In genomic region chr12:52892519-52892918, GRCm38 (mm10) we compare ENCODE assay signal across 17 mouse cellular contexts.
A peak's percentile ranks its signal among the peaks of the same experiment; 100 is the strongest.
DNase-seq lines count a peak whose midpoint lies in the region; ATAC-seq and TF ChIP-seq lines count a peak whose summit lies in the region.
"Had no signal": no experiment of that assay in that cellular context is flagged by ENCODE, and none has a peak within 500 bp of the region (broad histone marks: within the 10 kb centered on the region; RNA-seq: fewer than 3 reads in every experiment).

No protein-coding gene starts in this region.

- no peak overlapping the region for H3K4me2 ChIP-seq in kidney, embryonic 15.5 days
- H3K4me2 ChIP-seq: midbrain, embryonic 12.5 days had no signal

- no peak for DNase-seq in heart, adult 2 months
- no peak for DNase-seq in heart, embryonic 10.5 days (ENCODE audit: low spot score)
- DNase-seq in kidney, postnatal 14 days = peak; percentile 25
- DNase-seq in right cerebral cortex, adult 18-20 months = peak; percentile 45
- DNase-seq in right cerebral cortex, postnatal 14 days = no peak
- DNase-seq: adrenal gland, adult 2 months; cerebellum, adult 8-10 months; kidney, postnatal 36 days; liver; right cerebral cortex, postnatal 4 days had no signal

- intact Hi-C loops in heart, adult 2 months (cut with DNase I) = loop anchor here (2.0 to 5.0 kb wide), 3 partner anchors 14 to 100 kb away; no protein-coding TSS in a partner anchor

- TF ChIP-seq EP300 in heart, adult 2 months (IDR thresholded peaks at IDR 0.05; ENCODE audit: insufficient read depth, low read depth, low read length) = no peak

- no peak for ATAC-seq in kidney, embryonic 15.5 days (replicated peaks; ENCODE audit: low FRiP score)
- no peak for ATAC-seq in megakaryocyte progenitor cell, adult 5-6 weeks (replicated peaks; ENCODE audit: poor library complexity)
- ATAC-seq: forebrain, embryonic 14.5 days; hindbrain, embryonic 16.5 days; intestine, embryonic 16.5 days; lung, postnatal 0 days had no signal

- no peak for TF ChIP-seq POLR2A in heart, adult 2 months (IDR thresholded peaks at IDR 0.05; ENCODE audit: insufficient read depth, low read depth, low read length)

- no peaks in the 10 kb centered on the region for H3K27me3 ChIP-seq in heart, adult 2 months (ENCODE audit: control insufficient read depth, insufficient read depth, low read length)
- H3K27me3 ChIP-seq in heart, embryonic 10.5 days (ENCODE audit: insufficient read depth, poor library complexity, severe bottlenecking) = no peaks in the 10 kb centered on the region
- no peaks in the 10 kb centered on the region for H3K27me3 ChIP-seq in kidney, embryonic 15.5 days
- H3K27me3 ChIP-seq: midbrain, embryonic 12.5 days had no signal

- no peak for TF ChIP-seq CTCF in heart, adult 2 months (IDR thresholded peaks at IDR 0.05)

- peaks cover 9% of the 10 kb centered on the region for H3K36me3 ChIP-seq in heart, adult 2 months (ENCODE audit: control insufficient read depth, insufficient read depth, low read length)
- peaks cover 3% of the 10 kb centered on the region; the same call in 1 of the 2 replicates for H3K36me3 ChIP-seq in heart, embryonic 10.5 days
- H3K36me3 ChIP-seq in kidney, embryonic 15.5 days = no peaks in the 10 kb centered on the region

- H3K4me1 ChIP-seq in heart, adult 2 months (ENCODE audit: control insufficient read depth, insufficient read depth, low read length) = peaks cover 12% of the 10 kb centered on the region
- peaks cover 13% of the 10 kb centered on the region for H3K4me1 ChIP-seq in heart, embryonic 10.5 days
- H3K4me1 ChIP-seq in kidney, embryonic 15.5 days = peaks cover 4% of the 10 kb centered on the region; the same call in 1 of the 2 replicates
- H3K4me1 ChIP-seq: midbrain, embryonic 12.5 days had no signal

- H3K9me3 ChIP-seq in heart, embryonic 10.5 days = no peaks in the 10 kb centered on the region
- H3K9me3 ChIP-seq in kidney, embryonic 15.5 days (replicated peaks) = no peaks in the 10 kb centered on the region
- H3K9me3 ChIP-seq: midbrain, embryonic 12.5 days had no signal

- 72% methylated on average over 7 of the region's 7 CpGs for WGBS in heart, adult 2 months
- WGBS in heart, embryonic 10.5 days = 88% methylated on average over 7 of the region's 7 CpGs
- WGBS in kidney, embryonic 15.5 days = 81% methylated on average over 7 of the region's 7 CpGs

- no peaks in the 10 kb centered on the region; the same call in 1 of the 2 replicates for H3K79me2 ChIP-seq in heart, adult 2 months (replicated peaks; ENCODE audit: control insufficient read depth, insufficient read depth, low read length)

- peak overlapping the region; percentile 73 for H3K27ac ChIP-seq in heart, adult 2 months
- no peak overlapping the region for H3K27ac ChIP-seq in heart, embryonic 10.5 days
- H3K27ac ChIP-seq in kidney, embryonic 15.5 days = no peak overlapping the region
- H3K27ac ChIP-seq: midbrain, embryonic 12.5 days had no signal

- H3K4me3 ChIP-seq in heart, adult 2 months = no peak overlapping the region
- no peak overlapping the region for H3K4me3 ChIP-seq in heart, embryonic 10.5 days
- H3K4me3 ChIP-seq in kidney, embryonic 15.5 days (replicated peaks) = no peak overlapping the region
- H3K4me3 ChIP-seq: midbrain, embryonic 12.5 days had no signal

- H3K9ac ChIP-seq in heart, adult 2 months (ENCODE audit: low read depth, low read length) = no peak overlapping the region
- no peak overlapping the region for H3K9ac ChIP-seq in kidney, embryonic 15.5 days
- H3K9ac ChIP-seq: midbrain, embryonic 12.5 days had no signal

Comparison
In these comparisons a context has a peak if more than half of its experiments do, and no peak if none do; other contexts are left out.
1. DNase-seq: peak in kidney, postnatal 14 days (single experiment) and right cerebral cortex, adult 18-20 months (single experiment); none in heart, adult 2 months (0 of 2), heart, embryonic 10.5 days (single experiment) and right cerebral cortex, postnatal 14 days (single experiment).